Mouse (Mus musculus): Measurements from ENCODE around the gene Klhl2.

Gene Klhl2

GRCm38 (mm10) chr8:64849897-64850541 lies at the start of gene Klhl2:
Gene Klhl2, minus strand, starts transcription at chr8:64850017.
- peak; percentile 65 for DNase-seq (ENCODE audit: low spot score in 2 of 2)

- no peak for DNase-seq (ENCODE audit: low spot score in 2 of 2)
These were observed 48.9 kb upstream of the Klhl2 start for GRCm38 (mm10) chr8:64898710-64899109.

- DNase-seq (ENCODE audit: low spot score in 2 of 2): no peak
These were observed 46.9 kb upstream of the Klhl2 start for GRCm38 (mm10) chr8:64896731-64897130.

- DNase-seq (ENCODE audit: low spot score in 2 of 2): peak in 1 of 2 experiments; percentile 49
These were observed 30.9 kb upstream of the Klhl2 start for GRCm38 (mm10) chr8:64880619-64881200.

- DNase-seq (ENCODE audit: low spot score in 2 of 2): no peak
These were observed 28.0 kb upstream of the Klhl2 start for GRCm38 (mm10) chr8:64877630-64878312.

- peak; percentile 67 to 87 for DNase-seq (ENCODE audit: low spot score in 2 of 2)
These were observed 21.8 kb upstream of the Klhl2 start for GRCm38 (mm10) chr8:64871469-64872165.

- DNase-seq (ENCODE audit: low spot score in 2 of 2): no peak
These were observed 20.4 kb upstream of the Klhl2 start for GRCm38 (mm10) chr8:64870218-64870617.

- DNase-seq (ENCODE audit: low spot score in 2 of 2): no peak
These were observed 523 bp downstream of the Klhl2 start for GRCm38 (mm10) chr8:64849091-64849896.

- DNase-seq (ENCODE audit: low spot score in 2 of 2): no peak
These were observed 1.5 kb downstream of the Klhl2 start for GRCm38 (mm10) chr8:64848245-64848785.

GRCm38 (mm10) chr8:64847650-64848049 lies 2.2 kb downstream of the Klhl2 start:
- no peak for DNase-seq (ENCODE audit: low spot score in 2 of 2)

- DNase-seq (ENCODE audit: low spot score in 2 of 2): no peak
These were observed 2.6 kb downstream of the Klhl2 start for GRCm38 (mm10) chr8:64847241-64847640.

GRCm38 (mm10) chr8:64845314-64845713 lies 4.5 kb downstream of the Klhl2 start:
- no peak for DNase-seq (ENCODE audit: low spot score in 2 of 2)

- DNase-seq (ENCODE audit: low spot score in 2 of 2): no peak
These were observed 5.8 kb downstream of the Klhl2 start for GRCm38 (mm10) chr8:64844043-64844481.

GRCm38 (mm10) chr8:64843168-64843567 lies 6.6 kb downstream of the Klhl2 start:
- no peak for DNase-seq (ENCODE audit: low spot score in 2 of 2)

- DNase-seq (ENCODE audit: low spot score in 2 of 2): no peak
These were observed 7.9 kb downstream of the Klhl2 start for GRCm38 (mm10) chr8:64841747-64842406.

- no peak for DNase-seq (ENCODE audit: low spot score in 2 of 2)
These were observed 10.2 kb downstream of the Klhl2 start for GRCm38 (mm10) chr8:64839628-64840027.

- no peak for DNase-seq (ENCODE audit: low spot score in 2 of 2)
These were observed 14.2 kb downstream of the Klhl2 start for GRCm38 (mm10) chr8:64835475-64836122.

GRCm38 (mm10) chr8:64834071-64834877 lies 15.5 kb downstream of the Klhl2 start:
- DNase-seq (ENCODE audit: low spot score in 2 of 2): no peak

GRCm38 (mm10) chr8:64832581-64833135 lies 17.2 kb downstream of the Klhl2 start:
- no peak for DNase-seq (ENCODE audit: low spot score in 2 of 2)

Data from right cerebral cortex, postnatal 36 days (tissue).